Mouse (Mus musculus) Patski (cell line): ENCODE results near the gene Gm20388. TPM values are rescaled to one million over a fixed set of nuclear protein-coding genes. Genes with fewer than 3 reads are reported as not detected.

ENCODE experiments used
- ATAC-seq: fragments of 100-300 bp; one replicate; pipeline ENCODE4 v1.8.0; 2021
- CTCF ChIA-PET: fragments of 350-600 bp; sonication (Branson Sonifier 250); formaldehyde crosslinking; loops from one replicate; lab custom pipeline; 2022; ENCODE audit warnings: inconsistent platforms; lab: Charles Lee
- POLR2A ChIA-PET: fragments of 350-600 bp; sonication (Branson Sonifier 250); formaldehyde crosslinking; loops from one replicate; lab custom pipeline; 2022; ENCODE audit warnings: antibody characterized with exemption, inconsistent platforms; lab: Charles Lee
- DNase-seq: peaks from one replicate; pipeline ENCODE4 v3.0.0-alpha.2; 2011; ENCODE audit warnings: low read depth, low spot score
- H3K27me3 ChIP-seq: fragments of 371-371 bp; one replicate; pipeline ENCODE4 v1.5.1; 2021
- CTCF ChIP-seq: fragments of 100-300 bp; IDR thresholded peaks from one replicate; pipeline ENCODE4 v1.5.1; 2021
- in situ Hi-C: fragments of 300-500 bp; cut with MboI; formaldehyde crosslinking; loops from 3 replicates; pipeline ENCODE4 v1.11.1; 2018; ENCODE audit warnings: low pct_unique_long_range_greater_than_20kb, mixed read lengths
- polyA plus RNA-seq: library from polyadenylated mRNA; unstranded; gene quantifications from one replicate; pipeline ENCODE4 v1.2.3, GENCODE M21; 2021

Gene Gm20388
- polyA plus RNA-seq, 1 experiment from 2014 or later = 86.7 TPM

DNA sequence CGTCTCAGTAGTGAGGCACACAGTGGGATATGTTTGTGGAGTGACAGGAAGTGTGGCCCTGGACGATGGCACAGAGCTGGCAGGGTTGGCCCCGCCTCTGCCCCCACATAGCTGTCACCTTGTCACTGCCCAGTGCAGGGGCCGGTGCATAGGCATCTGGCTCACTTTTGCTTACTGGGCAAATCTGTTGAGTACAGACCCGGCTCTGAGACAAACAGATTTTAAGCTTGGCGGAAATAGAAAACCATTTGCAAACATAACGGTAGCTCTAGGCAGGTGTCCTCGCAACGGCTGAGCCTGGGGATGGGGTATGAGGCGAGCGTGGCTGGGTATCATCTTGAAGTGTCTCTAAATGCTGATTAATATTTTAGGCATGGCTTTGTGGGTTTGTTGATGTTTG lies 396.9 kb downstream of the Gm20388 start:
- DNase-seq (no peak), ATAC-seq (no peak)
- no peaks in the 10 kb centered on the region for H3K27me3 ChIP-seq
- TF ChIP-seq CTCF = no peak
- in situ Hi-C loops = no loop called here
- ChIA-PET CTCF (interaction anchor here (1.4 to 2.3 kb wide), 2 partner anchors 11 to 129 kb away, joined by 4 to 11 read pairs; no protein-coding TSS in a partner anchor), POLR2A (interaction anchor here (0.5 to 1.1 kb wide), 3 partner anchors 10 to 118 kb away, joined by 3 to 4 read pairs (median 3); no protein-coding TSS in a partner anchor)

DNA sequence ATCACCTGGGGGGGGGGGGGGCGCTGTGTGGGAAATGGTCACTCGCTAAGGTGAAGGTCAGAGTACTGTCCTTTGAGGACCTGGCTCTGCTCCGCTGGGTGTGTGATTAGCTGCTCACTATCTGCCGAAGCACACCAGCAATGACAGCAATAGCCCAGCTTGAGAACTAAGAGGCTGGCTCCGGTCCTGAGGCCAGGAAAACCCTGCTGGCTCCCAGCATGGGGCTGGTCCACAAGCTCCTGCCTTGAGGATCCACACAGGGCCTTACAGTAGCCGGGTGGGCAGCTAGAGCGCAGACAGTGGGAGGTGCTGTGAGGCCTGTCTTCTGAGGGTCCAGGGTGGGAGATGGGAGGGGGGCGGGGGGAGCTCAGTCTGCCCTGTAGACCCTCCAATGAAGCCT lies 397.5 kb downstream of the Gm20388 start:
- in situ Hi-C loops = no loop called here
- no peaks in the 10 kb centered on the region for H3K27me3 ChIP-seq
- CTCF ChIA-PET = interaction anchor here (0.7 to 2.3 kb wide), 3 partner anchors 11 to 162 kb away, joined by 3 to 11 read pairs (median 4); no protein-coding TSS in a partner anchor
- no peak for DNase-seq
- no peak for ATAC-seq
- POLR2A ChIA-PET = interaction anchor here (1.0 to 1.1 kb wide), 3 partner anchors 9 to 11 kb away, joined by 3 to 4 read pairs (median 3); no protein-coding TSS in a partner anchor
- no peak for TF ChIP-seq CTCF

DNA sequence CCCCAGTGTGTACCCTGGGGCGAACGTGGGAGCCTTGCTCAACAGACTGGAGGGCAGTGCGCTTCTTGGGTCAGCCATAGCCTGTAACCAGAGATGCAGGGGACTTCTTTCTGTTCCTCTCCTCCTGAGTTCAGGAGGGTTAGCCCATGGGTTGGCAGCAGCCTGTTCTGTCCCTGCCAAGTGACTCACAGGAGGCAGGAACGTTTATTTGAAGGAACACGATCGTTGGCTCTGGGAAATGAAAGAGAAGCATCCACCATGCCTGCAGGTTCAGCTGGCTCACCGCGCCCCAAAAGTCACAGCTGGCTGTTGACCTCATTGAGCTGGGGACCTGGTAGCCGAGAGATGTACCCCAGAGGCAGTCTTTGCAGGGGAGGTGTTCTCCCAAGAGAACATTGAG lies 397.9 kb downstream of the Gm20388 start:
- in situ Hi-C loops = no loop called here
- H3K27me3 ChIP-seq = no peaks in the 10 kb centered on the region
- CTCF ChIA-PET = interaction anchor here (0.7 to 2.3 kb wide), 3 partner anchors 10 to 162 kb away, joined by 3 to 11 read pairs (median 4); no protein-coding TSS in a partner anchor
- DNase-seq = no peak
- TF ChIP-seq CTCF = no peak
- peak; percentile 33 for ATAC-seq
- POLR2A ChIA-PET = interaction anchor here (1.0 to 1.1 kb wide), 3 partner anchors 9 to 12 kb away, joined by 3 to 4 read pairs (median 3); no protein-coding TSS in a partner anchor

DNA sequence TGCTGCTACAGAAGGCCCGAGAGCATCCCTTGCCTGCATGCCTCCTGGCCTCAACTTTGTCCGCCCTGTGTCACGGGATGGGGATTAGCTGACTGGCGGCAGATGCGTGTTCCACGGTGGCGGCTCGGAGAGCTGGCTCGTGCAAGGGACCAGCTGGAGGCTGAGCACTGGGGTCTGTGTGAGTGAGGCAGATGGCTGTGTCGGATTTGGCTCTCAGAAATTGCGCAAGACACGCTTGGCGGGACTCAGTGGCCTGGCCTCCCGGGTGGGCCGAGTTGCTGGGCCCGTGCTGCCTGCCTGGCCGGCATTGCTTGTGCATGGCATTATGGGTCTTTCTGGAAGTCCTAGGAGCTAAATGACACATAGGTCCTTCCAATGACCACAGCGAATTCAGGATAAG lies 398.7 kb downstream of the Gm20388 start:
- no peaks in the 10 kb centered on the region for H3K27me3 ChIP-seq
- no peak for TF ChIP-seq CTCF
- in situ Hi-C loops = no loop called here
- CTCF ChIA-PET = no interaction called here
- no peak for ATAC-seq
- no peak for DNase-seq
- POLR2A ChIA-PET = no interaction called here

DNA sequence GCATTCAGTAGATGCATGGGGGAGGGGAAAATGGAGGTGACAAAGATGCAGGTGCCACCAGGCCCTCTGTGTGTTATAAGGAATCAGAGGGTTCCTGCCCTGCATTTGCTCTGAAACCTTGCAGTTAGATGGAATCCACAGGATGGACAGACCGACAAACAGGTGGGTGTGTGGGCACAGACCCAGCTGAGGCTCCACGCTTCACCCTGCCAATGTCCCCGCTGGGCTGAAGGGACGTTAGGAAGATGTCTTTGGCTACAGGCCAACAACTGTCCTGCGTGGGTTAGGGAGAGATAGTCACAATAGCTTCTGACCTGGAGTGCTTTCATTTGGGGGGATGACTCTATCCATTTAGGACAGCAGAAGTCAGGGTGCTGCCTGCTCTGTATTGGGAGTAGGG lies 399.4 kb downstream of the Gm20388 start:
- CTCF ChIA-PET = no interaction called here
- H3K27me3 ChIP-seq = no peaks in the 10 kb centered on the region
- ATAC-seq = no peak
- POLR2A ChIA-PET = no interaction called here
- no peak for TF ChIP-seq CTCF
- in situ Hi-C loops = no loop called here
- DNase-seq = no peak

DNA sequence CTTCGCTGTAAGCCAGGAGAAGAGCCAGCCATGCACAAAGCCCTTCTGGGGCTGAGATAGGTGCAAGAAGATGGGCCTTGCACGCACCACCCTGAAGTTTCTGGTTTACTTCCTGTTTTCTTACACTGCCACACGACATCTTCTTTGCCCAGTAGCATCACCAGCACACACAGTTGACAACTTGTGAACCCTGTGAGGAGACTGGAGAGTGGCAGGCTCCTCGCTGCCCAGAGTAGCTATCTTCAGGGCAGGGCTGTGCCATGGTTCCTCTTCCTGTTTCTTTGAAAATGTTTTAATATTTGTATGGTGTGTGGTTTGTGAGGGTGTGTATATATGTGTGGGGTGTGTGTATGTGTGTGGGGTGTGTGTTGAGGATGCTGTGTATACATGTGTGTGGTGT lies 401.8 kb downstream of the Gm20388 start:
- TF ChIP-seq CTCF = no peak
- ChIA-PET CTCF (no interaction called here), POLR2A (no interaction called here)
- ATAC-seq = no peak
- in situ Hi-C loops = no loop called here
- H3K27me3 ChIP-seq = no peaks in the 10 kb centered on the region
- no peak for DNase-seq

DNA sequence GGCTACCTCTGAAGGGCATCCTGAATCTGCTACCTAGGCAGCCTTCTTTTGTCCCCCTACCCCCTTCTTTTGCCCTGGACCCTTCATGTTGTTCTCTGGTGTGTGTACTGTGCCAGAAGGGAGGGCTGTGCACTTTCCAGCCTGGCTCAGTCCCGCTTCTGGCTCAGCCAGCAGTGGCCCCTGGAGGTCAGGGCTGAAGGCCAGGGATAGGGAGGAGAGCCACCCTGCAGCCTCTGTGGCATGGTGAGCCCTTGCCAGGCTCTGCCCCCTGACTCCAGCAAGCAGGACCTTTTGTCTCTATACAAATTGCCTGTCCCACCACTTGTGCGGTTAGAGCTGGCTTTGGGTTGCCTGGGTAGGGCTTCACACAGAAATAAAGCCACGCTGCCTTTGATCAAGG lies 403.0 kb downstream of the Gm20388 start:
- no peak for ATAC-seq
- in situ Hi-C loops = no loop called here
- ChIA-PET POLR2A (no interaction called here), CTCF (no interaction called here)
- no peak for DNase-seq
- no peak for TF ChIP-seq CTCF
- no peaks in the 10 kb centered on the region for H3K27me3 ChIP-seq

DNA sequence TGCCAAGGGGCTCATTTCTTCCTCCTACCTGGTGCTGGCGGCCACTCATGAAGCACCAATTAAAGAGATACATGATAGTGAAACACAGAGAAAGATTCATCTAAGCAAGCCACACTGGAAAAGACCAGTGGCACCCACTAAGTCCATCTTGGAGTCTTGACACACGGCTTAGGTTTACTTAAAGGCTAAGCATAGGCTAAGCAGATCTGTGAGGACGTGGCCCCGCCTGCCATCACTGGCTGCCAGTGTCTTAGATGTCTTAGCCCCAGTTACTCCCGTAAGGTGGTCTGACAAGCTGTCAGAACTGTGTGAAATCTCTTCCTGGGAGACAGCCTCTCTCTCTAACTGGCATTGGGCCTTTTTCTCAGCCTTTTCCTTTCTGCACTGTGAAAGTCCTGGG lies 404.3 kb downstream of the Gm20388 start:
- ChIA-PET POLR2A (interaction anchor here (0.5 kb wide), 1 partner anchor 284 kb away, joined by 4 read pairs; no protein-coding TSS in a partner anchor), CTCF (interaction anchor here (1.2 to 5.6 kb wide), 3 partner anchors 15 to 136 kb away, joined by 3 to 49 read pairs (median 3); no protein-coding TSS in a partner anchor)
- no peak for TF ChIP-seq CTCF
- no peaks in the 10 kb centered on the region for H3K27me3 ChIP-seq
- in situ Hi-C loops = loop anchor here (5.0 kb wide), 1 partner anchor 38 kb away; no protein-coding TSS in a partner anchor
- ATAC-seq (no peak), DNase-seq (no peak)

DNA sequence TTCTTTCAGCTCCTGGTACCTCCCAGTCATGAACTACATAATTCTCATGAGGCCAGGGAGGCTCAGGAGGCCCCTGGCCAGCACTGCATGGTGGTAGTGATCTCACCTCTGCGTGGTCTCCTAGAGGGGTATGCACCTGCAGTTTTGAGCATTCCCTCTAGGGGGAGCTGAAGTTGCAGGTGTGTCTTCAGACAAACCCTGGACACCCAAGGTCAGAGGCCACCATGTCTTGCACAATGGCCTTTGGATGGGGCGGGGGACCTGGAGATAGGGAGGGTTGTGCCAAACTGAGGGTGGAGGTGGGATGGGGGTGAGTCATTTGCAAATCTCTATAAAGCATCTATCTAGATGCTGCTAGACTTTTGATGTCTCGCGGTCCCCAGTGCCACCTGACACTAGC lies 405.0 kb downstream of the Gm20388 start:
- TF ChIP-seq CTCF = no peak
- ChIA-PET CTCF (interaction anchor here (1.2 to 5.6 kb wide), 3 partner anchors 15 to 137 kb away, joined by 3 to 49 read pairs (median 3); no protein-coding TSS in a partner anchor), POLR2A (interaction anchor here (0.5 kb wide), 1 partner anchor 284 kb away, joined by 4 read pairs; no protein-coding TSS in a partner anchor)
- no peaks in the 10 kb centered on the region for H3K27me3 ChIP-seq
- no peak for DNase-seq
- no peak for ATAC-seq
- in situ Hi-C loops = loop anchor here (5.0 kb wide), 1 partner anchor 38 kb away; no protein-coding TSS in a partner anchor

DNA sequence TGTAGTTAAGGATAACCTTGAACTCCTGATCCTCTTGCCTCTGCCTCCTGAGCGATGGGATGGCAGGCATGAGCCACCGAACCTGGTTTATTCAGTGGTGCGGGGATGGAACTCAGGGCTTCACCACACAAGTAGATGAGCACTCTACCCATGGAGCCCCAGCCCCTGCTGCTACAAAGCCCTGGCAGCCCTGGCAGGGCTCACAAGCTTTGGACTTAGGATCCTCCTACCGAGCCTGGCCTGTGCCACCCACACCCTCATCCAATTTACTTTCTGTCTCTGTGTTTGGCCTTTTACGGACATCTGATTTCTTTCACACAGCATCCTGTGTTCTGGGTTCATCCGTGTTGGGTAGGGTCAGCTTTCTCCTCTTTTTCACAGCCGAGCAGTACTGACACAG lies 406.1 kb downstream of the Gm20388 start:
- TF ChIP-seq CTCF = no peak
- ATAC-seq (no peak), DNase-seq (no peak)
- in situ Hi-C loops = loop anchor here (5.0 kb wide), 1 partner anchor 39 kb away; no protein-coding TSS in a partner anchor
- POLR2A ChIA-PET = interaction anchor here (1.0 to 1.4 kb wide), 2 partner anchors 9 to 10 kb away, joined by 3 read pairs; no protein-coding TSS in a partner anchor
- CTCF ChIA-PET = interaction anchor here (1.2 to 5.6 kb wide), 4 partner anchors 16 to 246 kb away, joined by 3 to 49 read pairs (median 4); no protein-coding TSS in a partner anchor
- no peaks in the 10 kb centered on the region for H3K27me3 ChIP-seq
